Mouse (Mus musculus): ENCODE measurements at regions not wholly inside any gene's neighbourhood (a gene's known extent, or its start where the extent isn't known, plus 50 kb on each side); places are given as distances from the start of the nearest gene placed in this dataset.
A peak's percentile ranks its signal among the peaks of the same experiment; 100 is the strongest.

- DNase-seq (ENCODE audit: low spot score in 2 of 2): no peak
These were observed 189.7 kb upstream of the 1810046K07Rik start for GRCm38 (mm10) chr9:51518376-51518775.

DNA sequence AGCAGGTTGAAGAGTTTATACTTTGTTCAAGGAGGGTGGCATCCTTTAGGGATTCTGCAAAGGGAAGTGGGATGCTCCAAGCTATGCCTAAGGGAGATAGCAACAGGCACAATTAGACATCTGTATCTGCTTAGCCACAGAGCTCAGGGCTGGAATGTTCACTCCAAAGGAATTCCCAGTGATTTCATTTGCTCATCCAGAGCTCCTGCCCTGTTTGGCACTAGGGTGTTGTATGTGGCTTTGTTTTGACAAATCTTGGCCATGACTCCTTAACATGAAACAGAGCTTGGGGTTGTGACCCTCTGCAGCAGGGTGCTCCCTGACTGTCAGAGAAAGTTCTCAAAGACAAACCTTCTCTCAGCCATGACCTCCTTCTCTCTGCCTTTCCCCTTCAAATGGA lies 194.8 kb upstream of the 1810046K07Rik start:
- DNase-seq (ENCODE audit: low spot score in 2 of 2): no peak

DNA sequence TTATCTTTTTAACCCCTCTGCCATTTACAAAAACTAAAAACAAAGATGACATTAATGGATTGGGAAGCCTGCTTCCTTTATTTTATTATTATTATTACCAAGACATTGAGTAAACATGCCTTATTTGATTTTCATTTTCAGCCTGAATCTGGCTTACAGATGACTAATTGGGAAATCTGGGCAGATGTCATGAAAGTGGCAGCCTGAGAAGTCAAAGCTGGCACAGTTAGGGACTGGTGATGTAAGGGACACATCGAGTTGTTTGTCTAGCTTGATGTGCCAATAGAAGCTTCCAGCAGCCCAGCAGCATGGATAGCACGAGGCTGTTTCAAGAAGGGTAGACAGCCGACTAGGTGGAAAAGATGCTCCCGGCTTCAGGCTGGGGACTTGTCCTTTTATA lies 197.2 kb upstream of the 1810046K07Rik start:
- DNase-seq (ENCODE audit: low spot score in 2 of 2): no peak

DNA sequence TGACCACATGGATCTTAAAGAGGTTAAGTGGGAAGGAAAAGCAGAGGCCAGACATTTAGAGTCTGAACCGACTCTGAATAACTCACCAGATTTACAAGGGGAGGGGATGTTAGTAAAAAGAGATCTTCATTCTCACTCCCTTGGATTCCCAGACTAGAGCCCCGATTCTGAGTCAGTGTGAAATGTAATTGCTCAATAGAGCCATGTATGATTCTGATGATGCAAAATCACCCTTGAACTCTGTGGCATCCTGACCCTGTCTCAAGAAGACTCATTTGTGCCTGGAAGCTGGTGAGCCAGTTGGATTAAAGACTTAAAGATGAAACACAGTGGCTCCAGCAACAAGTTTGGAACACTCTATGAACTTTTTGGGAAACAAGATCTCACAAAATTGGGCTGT lies 210.2 kb upstream of the 1810046K07Rik start:
- no peak for DNase-seq (ENCODE audit: low spot score in 2 of 2)

DNA sequence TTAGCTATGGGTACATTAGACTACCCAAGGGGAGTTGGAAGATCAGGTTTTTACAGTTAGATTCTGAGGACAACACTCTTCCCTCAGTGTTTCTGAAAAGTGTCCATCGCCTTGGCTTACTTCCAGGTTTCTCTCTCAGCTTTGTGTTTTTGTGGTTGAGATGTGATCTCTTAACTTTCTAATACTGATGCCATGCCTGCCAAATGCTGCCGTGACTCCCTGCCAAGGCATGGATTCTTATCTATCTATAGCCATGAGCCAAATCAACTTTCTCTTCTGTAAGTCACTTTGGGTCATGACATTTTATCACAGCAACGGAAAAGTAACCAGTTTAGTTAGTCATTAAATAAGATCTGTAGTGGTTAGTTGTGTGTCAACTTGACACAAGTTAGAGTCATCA lies 213.2 kb upstream of the 1810046K07Rik start:
- DNase-seq (ENCODE audit: low spot score in 2 of 2): no peak

GRCm38 (mm10) chr9:51572040-51572439 lies 193.1 kb upstream of the Arhgap20 start:
- DNase-seq (ENCODE audit: low spot score in 2 of 2): no peak

DNA sequence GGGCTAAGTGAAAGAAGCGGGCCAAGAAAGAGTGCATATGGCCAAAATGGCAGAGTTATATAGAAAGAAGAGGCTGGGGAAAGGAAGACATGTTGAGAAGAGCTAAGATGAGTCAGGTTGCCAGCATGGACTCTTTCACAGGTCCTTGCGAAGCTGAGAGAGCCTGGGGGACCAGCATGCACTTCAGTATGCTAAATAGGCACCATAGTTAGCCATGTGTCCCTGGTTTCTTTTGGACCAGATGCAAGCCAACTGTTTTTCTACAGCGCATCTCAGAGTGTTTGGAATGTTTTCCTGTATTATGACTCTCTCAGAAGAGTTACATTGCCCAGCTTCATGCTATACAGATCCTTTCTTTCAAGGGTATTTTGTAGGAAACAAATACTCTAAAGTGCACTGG lies 183.5 kb upstream of the Arhgap20 start:
- DNase-seq (ENCODE audit: low spot score in 2 of 2): no peak

- DNase-seq (ENCODE audit: low spot score in 2 of 2): no peak
These were observed 171.4 kb upstream of the Arhgap20 start for GRCm38 (mm10) chr9:51593707-51594106.

GRCm38 (mm10) chr9:51598706-51599105 lies 166.4 kb upstream of the Arhgap20 start:
- DNase-seq (ENCODE audit: low spot score in 2 of 2): no peak

DNA sequence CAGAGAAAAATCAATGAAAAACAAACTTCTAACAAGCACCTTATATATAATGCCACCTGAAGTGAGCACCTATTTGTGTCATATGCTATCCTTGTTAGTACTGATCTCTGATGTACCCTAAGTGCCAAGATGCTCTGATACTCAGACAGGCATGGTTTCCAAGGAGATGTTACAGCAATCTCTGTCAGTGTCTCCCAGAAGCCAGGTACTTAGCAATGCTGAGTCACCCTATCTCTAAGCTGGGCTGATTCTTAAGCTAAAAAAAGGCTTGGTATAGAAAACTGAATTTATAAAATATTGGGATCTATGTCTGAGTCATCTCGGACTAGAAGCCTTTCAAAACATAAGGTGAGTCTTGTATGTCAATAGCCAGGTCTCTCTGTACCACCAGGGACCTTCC lies 157.0 kb upstream of the Arhgap20 start:
- no peak for DNase-seq (ENCODE audit: low spot score in 2 of 2)

DNA sequence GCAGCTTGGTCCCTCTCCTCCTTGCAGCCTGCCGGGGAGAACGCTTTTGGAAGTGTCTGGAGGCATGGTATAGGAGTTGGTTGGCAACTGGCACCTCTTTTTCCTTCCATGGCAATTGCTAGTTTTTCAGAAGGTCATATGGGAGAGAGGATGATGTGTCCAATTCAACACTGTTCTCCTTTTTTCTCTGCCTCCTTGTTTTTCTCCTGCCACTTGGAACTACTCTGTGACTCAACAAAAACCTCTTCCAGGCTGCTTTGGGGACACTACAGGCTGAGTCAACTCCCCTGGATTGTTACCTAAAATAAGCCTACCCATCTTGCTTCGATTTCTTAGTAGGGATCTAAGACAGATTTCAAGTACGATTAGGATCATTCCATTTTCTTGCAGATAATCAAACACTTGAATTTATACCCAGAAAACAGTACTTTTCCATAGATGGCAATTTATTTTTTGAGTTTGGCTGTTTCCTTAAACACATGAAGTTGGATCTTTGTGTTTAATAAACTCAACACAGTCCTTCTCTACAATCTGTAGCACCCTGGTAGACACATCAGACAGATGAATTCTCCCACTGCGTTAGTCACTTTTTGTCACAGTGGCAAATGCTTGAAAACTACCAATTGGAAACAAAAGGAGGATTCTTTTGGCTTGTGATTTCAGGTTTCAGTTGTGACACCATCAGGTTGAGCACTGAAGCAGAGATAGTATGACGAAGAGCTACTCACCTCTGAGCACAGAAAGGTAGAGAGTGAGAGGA lies 156.3 kb upstream of the Arhgap20 start:
- DNase-seq (ENCODE audit: low spot score in 2 of 2): no peak

GRCm38 (mm10) chr9:51626156-51626555 lies 139.0 kb upstream of the Arhgap20 start:
- DNase-seq (ENCODE audit: low spot score in 2 of 2): no peak

GRCm38 (mm10) chr9:51636097-51636496 lies 129.0 kb upstream of the Arhgap20 start:
- no peak for DNase-seq (ENCODE audit: low spot score in 2 of 2)

GRCm38 (mm10) chr9:51636559-51637127 lies 128.5 kb upstream of the Arhgap20 start:
- no peak for DNase-seq (ENCODE audit: low spot score in 2 of 2)

DNA sequence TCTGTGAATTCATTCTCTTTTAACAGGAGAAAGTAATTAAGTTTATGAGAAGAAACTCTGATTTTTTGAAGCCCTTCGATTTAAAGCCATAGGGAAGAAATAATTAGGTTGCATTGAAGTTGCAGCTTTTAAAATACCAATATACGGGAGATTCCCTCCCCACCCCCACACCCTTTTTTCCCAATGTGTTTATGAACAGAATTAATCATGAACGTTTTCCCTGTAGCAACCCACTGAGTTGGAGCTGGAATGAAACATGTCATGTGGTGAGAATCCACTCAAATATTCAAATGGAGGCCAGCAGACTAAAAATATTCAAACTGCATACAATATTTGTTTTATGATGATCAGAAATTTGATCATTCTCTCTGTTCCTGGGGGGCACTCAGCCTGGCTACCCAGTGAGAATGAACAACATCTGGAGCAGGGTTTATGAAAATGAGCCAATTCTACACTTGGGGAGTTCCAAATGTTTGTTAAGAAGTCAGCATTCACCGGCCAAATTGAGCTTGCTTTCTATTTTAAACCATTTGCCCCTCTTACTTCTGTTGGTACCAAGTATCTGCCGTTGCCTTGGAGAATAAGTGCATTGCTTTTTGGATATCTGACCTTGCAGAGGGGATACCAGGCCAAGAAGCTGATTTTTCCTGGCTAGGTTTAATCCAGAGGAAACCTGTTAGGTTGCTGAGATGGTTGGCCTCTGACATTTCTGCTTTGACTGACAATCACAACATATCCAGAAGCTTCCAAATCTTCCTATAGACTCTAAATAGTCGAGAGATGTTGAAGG lies 127.8 kb upstream of the Arhgap20 start:
- DNase-seq (ENCODE audit: low spot score in 2 of 2): no peak

DNA sequence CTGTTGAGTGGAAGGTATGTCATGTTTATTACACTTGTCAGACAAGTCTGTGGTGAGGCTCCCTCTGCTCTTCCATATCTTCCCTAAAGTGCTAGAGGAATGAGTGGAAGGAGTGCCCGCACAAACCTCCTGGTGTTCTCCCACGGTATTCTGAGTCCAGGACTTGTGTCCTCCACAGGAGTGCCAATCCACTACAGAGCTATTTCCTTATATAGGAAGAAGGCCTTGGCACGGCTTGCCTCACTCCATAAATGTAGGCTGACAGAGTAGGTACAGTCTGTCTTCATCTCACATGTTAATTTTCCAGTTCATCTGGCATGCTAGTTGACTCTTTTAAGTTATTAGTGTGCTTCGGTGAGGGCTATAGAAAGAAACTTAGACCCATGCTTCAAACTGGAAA lies 123.4 kb upstream of the Arhgap20 start:
- no peak for DNase-seq (ENCODE audit: low spot score in 2 of 2)

- no peak for DNase-seq (ENCODE audit: low spot score in 2 of 2)
These were observed 119.7 kb upstream of the Arhgap20 start for GRCm38 (mm10) chr9:51645426-51645825.

DNA sequence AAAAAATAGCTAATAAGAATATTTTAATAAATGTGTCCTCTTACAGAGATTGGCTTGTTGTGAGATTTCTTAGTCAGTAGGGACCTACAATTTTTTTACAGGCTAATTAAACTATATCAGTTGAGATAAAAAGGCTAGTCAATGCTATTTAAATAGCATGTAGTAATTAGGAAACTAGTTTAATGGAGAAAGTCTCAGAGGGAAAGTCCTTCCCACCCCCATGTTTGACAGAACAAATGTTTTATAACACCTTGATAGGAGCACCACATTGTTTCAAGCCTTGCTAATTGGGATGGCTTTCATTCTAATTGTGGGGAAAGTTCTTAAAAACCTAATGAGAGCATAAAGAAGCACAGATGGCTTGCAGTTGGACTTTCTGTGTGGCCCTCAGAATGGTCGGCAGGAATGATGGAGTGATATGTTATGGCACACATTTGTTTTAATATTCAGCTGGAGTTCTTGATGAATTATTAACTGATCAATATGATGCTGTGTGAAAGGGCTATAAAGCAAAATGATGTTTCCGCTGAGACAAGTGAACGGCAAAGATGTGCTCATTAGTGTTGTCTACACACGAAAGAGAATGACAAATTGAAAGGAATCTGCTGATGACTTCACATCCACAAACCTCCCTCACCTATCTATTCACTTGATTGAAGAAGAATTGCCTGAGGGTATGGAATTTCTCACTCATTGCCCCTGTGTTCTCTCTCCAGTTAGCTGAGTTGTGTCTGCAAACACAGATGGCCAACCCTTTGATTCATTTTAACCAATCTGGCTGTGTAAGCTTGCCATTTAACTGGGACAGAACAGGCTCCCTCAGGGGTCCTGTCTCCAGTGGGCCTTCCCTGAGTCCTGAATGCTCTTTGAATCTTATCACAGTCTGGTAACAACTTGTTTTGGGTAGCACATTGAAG lies 111.5 kb upstream of the Arhgap20 start:
- DNase-seq (ENCODE audit: low spot score in 2 of 2): no peak

GRCm38 (mm10) chr9:51654645-51655044 lies 110.5 kb upstream of the Arhgap20 start:
- DNase-seq (ENCODE audit: low spot score in 2 of 2): no peak

- DNase-seq (ENCODE audit: low spot score in 2 of 2): no peak
These were observed 107.3 kb upstream of the Arhgap20 start for GRCm38 (mm10) chr9:51657796-51658195.

GRCm38 (mm10) chr9:51660908-51661874 lies 103.9 kb upstream of the Arhgap20 start:
- peak; percentile 10 to 15 for DNase-seq (ENCODE audit: low spot score in 2 of 2)

All from frontal cortex, postnatal 14 days (tissue).